Mouse (Mus musculus) layer of hippocampus, postnatal 36 days (tissue): ENCODE results near the gene Stk11ip. TPM values are rescaled to one million over a fixed set of nuclear protein-coding genes. Genes with fewer than 3 reads are reported as not detected.

Experiments
- DNase-seq, 2 experiments: peaks; one replicate each; pipeline ENCODE4 v3.0.0; 2022
- total RNA-seq, 2 experiments: library from RNA; stranded (reverse); gene quantifications; 2 replicates each; pipeline ENCODE4 v1.2.3; 2021

Gene Stk11ip
- total RNA-seq, 2 experiments from 2014 or later: 26.7 to 27.7 TPM

GRCm38 (mm10) chr1:75573715-75574114, 52.4 kb downstream of the Stk11ip start:
- no peak for DNase-seq

DNA sequence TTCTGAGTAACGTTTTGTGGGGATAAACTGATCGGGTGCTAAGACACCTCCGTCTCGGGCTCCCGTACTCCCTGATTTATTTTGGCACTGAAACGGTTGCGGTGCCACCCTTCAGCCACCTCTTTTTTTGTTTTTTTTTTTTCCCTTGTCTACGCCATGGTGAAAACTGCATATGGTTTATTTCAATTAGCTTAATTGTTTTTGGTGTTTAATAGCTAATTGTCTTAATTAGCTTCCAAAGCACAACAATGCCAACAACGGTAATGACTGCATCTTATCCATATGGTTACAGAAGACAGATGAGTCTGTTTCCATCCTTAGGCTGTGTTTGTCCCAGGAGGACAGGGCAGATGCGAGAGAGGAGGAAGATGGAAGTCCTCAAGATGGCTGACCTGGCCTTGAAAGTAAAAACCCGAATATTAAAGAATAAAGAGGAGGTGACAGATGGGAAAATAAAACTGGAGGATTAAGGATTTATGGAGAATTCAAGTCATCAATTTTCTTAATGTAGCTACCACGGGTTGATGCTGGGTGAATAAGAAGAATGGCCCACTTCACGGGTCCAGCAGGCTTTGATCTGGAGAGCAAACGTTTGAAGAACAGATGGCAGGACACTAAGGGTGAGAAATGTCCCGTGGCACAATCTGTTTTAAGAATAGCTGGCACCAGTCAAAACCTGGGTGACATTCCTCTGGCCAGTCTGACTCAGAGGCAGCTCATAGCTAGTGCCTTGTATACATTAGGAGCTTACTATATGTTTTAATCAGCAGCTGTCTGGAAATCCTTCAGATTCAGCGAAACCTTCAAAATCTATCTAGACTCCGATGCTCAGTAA, 53.4 kb downstream of the Stk11ip start:
- no peak for DNase-seq

DNA sequence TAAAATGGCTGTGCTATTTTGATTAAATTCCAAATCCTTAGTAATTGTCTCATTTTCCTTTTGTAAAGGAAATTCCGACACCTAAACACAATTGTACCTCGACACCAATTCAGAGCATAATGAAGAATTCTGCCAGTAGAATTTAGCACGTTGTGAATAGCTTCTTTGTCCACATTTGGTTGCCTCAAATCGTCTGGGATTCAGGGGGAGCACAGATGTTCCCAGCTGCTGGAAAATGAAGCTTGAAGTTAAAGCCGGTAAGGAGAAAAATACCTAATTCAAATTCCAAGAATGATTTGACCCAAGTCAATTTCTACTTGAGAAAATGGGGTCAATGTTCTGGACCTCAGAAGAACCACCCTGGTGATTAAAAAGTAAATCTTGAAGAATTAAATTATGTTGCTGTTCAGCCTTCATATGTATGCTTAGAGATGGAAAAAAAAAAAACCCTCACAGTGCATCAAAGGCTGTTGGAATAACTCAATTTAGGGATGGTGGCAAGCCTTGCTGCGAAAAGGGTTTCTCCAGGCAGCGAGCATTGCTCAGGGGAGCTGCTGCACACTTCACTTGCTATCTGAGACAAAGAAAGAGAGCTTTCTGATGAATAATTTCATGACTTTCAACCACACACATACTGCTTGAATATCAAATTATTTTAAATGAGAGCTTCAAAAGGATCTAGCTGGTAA, 60.8 kb downstream of the Stk11ip start:
- DNase-seq: no peak

DNA sequence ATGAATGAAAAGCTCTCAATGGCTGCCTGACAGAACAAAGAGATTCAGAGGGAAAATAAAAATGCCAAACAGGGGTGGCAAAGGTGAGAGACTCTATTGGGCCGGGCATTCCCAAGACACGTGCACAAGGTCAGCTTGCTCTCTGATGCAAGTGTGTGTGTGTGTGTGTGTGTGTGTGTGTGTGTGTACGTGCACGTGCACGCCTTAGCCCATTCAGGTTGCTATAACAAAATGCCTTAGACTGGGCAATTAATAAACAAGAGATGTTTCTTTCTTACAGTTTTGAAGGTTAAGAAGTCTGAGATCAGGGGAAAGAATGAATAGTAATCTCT, 61.3 kb downstream of the Stk11ip start:
- DNase-seq: no peak

DNA sequence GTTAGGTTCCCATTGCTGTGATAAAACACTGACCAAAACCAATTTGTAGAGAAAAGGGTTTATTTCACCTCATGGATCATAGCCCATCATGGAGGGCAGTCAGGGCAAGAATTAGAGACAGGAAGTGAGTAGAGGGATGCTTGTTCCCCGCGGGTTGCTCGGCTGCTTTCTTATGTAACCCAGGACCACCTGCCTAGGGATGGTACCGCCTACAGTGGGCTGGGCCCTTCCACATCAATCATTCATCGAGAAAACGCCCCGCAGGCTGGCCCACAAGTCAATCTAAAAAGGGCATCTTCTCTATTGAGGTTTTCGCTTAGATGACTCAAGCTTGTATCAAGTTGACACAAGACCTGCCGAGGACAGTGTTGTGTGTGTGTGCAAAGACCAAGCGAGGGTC, 61.7 kb downstream of the Stk11ip start:
- no peak for DNase-seq

- no peak for DNase-seq
Observed at GRCm38 (mm10) chr1:75586791-75587190, 65.5 kb downstream of the Stk11ip start.

Other genes starting within 250 kb of the Stk11ip start
- 100 to 1,000 TPM in 1 of 2 experiments, 10 to 100 TPM in 1; 81.7 to 106 TPM for gene Resp18, start 243.1 kb upstream of the Stk11ip start, total RNA-seq
- gene Dnpep, start 203.5 kb upstream of the Stk11ip start, total RNA-seq: 10 to 100 TPM; 39.4 to 46.7 TPM
- 1 to 10 TPM in 1 of 2 experiments, under 1 TPM in 1; 0.72 to 1.1 TPM for gene Des, start 161.2 kb upstream of the Stk11ip start, total RNA-seq
- gene Speg, start 146.2 kb upstream of the Stk11ip start, total RNA-seq: 100 to 1,000 TPM; 166 to 180 TPM
- gene Gmppa, start 85.6 kb upstream of the Stk11ip start, total RNA-seq: 10 to 100 TPM; 63.6 to 73.5 TPM
- gene Asic4, start 71.1 kb upstream of the Stk11ip start, total RNA-seq: 1 to 10 TPM; 6.5 to 7.4 TPM
- 10 to 100 TPM; 76.8 to 82.8 TPM for gene Chpf, start 42.2 kb upstream of the Stk11ip start, total RNA-seq
- 10 to 100 TPM; 68.8 to 71.4 TPM for gene Tmem198, start 42.0 kb upstream of the Stk11ip start, total RNA-seq
- 10 to 100 TPM; 24.1 to 26.3 TPM for gene Obsl1, start 15.1 kb upstream of the Stk11ip start, total RNA-seq
- 10 to 100 TPM; 16.4 to 16.6 TPM for gene Inha, start 14.5 kb upstream of the Stk11ip start, total RNA-seq
- gene Slc4a3, start 24.7 kb downstream of the Stk11ip start, total RNA-seq: 100 to 1,000 TPM; 104 to 109 TPM